Comparison of ENCODE assay signal across 8 mouse cellular contexts in genomic region chr4:129227985-129228381, GRCm38 (mm10). TPM values are rescaled to one million over a fixed set of nuclear protein-coding genes. Genes with fewer than 3 reads are reported as not detected.
A peak's percentile ranks its signal among the peaks of the same experiment; 100 is the strongest.
DNase-seq lines count a peak whose midpoint lies in the region; ATAC-seq and TF ChIP-seq lines count a peak whose summit lies in the region.
"Had no signal": no experiment of that assay in that cellular context is flagged by ENCODE, and none has a peak within 500 bp of the region (broad histone marks: within the 10 kb centered on the region; RNA-seq: fewer than 3 reads in every experiment).

No protein-coding gene starts in this region.

- no peaks in the 10 kb centered on the region for H3K9me3 ChIP-seq in lung, embryonic 16.5 days (ENCODE audit: control insufficient read depth, low read length)
- no peaks in the 10 kb centered on the region for H3K9me3 ChIP-seq in forebrain, embryonic 11.5 days (ENCODE audit: control insufficient read depth, low read length)
- no peaks in the 10 kb centered on the region for H3K9me3 ChIP-seq in limb, embryonic 10.5 days (replicated peaks)
- no peaks in the 10 kb centered on the region for H3K9me3 ChIP-seq in stomach, postnatal 0 days (ENCODE audit: control insufficient read depth, low read length)

- DNase-seq in lung, postnatal 36 days: no peak
- no peak for DNase-seq in forebrain, embryonic 11.5 days (ENCODE audit: low spot score)
- no peak for DNase-seq in limb, embryonic 10.5 days (ENCODE audit: low spot score)
- DNase-seq in stomach, postnatal 0 days (ENCODE audit: low spot score): no peak
- DNase-seq in thymus, adult 2 months: no peak
- no peak for DNase-seq in layer of hippocampus, adult 8-10 months (ENCODE audit: low spot score in 2 of 2)
- DNase-seq: lung, adult 2 months had no signal

- H3K27me3 ChIP-seq in lung, embryonic 16.5 days (ENCODE audit: control insufficient read depth, insufficient read depth, low read depth, low read length): peaks cover 2% of the 10 kb centered on the region; the same call in 1 of the 2 replicates
- no peaks in the 10 kb centered on the region; the same call in 1 of the 2 replicates for H3K27me3 ChIP-seq in forebrain, embryonic 11.5 days (ENCODE audit: control insufficient read depth, insufficient read depth, low read length)
- H3K27me3 ChIP-seq in limb, embryonic 10.5 days (ENCODE audit: low read depth, poor library complexity, severe bottlenecking): peaks cover 72% of the 10 kb centered on the region
- no peaks in the 10 kb centered on the region for H3K27me3 ChIP-seq in stomach, postnatal 0 days (ENCODE audit: control insufficient read depth, insufficient read depth, low read length)
- no peaks in the 10 kb centered on the region for H3K27me3 ChIP-seq in thymus, adult 2 months (ENCODE audit: control insufficient read depth, insufficient read depth, low read length)

- H3K27ac ChIP-seq in lung, embryonic 16.5 days (ENCODE audit: low read length): no peak overlapping the region
- H3K27ac ChIP-seq in forebrain, embryonic 11.5 days (ENCODE audit: low read depth, low read length): no peak overlapping the region
- peak overlapping the region; percentile 58 for H3K27ac ChIP-seq in limb, embryonic 10.5 days
- H3K27ac ChIP-seq in stomach, postnatal 0 days (replicated peaks): no peak overlapping the region
- H3K27ac ChIP-seq in thymus, adult 2 months (ENCODE audit: control insufficient read depth, insufficient read depth, low read length): no peak overlapping the region

- peaks cover 2% of the 10 kb centered on the region; the same call in 1 of the 2 replicates for H3K36me3 ChIP-seq in lung, embryonic 16.5 days (ENCODE audit: control insufficient read depth, insufficient read depth, low read length)
- no peaks in the 10 kb centered on the region; the same call in 1 of the 2 replicates for H3K36me3 ChIP-seq in forebrain, embryonic 11.5 days (ENCODE audit: control insufficient read depth, insufficient read depth, low read length)
- H3K36me3 ChIP-seq in limb, embryonic 10.5 days: peaks cover 9% of the 10 kb centered on the region
- H3K36me3 ChIP-seq in stomach, postnatal 0 days (ENCODE audit: control insufficient read depth, insufficient read depth, low read length): peaks cover 11% of the 10 kb centered on the region
- no peaks in the 10 kb centered on the region for H3K36me3 ChIP-seq in thymus, adult 2 months (ENCODE audit: control insufficient read depth, insufficient read depth, low read length)

- H3K4me1 ChIP-seq in lung, embryonic 16.5 days (replicated peaks; ENCODE audit: control insufficient read depth, insufficient read depth, low read length): peaks cover 40% of the 10 kb centered on the region
- peaks cover 24% of the 10 kb centered on the region; the same call in 1 of the 2 replicates for H3K4me1 ChIP-seq in forebrain, embryonic 11.5 days (replicated peaks; ENCODE audit: control insufficient read depth, insufficient read depth, low read length)
- peaks cover 58% of the 10 kb centered on the region for H3K4me1 ChIP-seq in limb, embryonic 10.5 days
- peaks cover 18% of the 10 kb centered on the region for H3K4me1 ChIP-seq in stomach, postnatal 0 days (replicated peaks; ENCODE audit: control insufficient read depth, insufficient read depth)
- no peaks in the 10 kb centered on the region for H3K4me1 ChIP-seq in thymus, adult 2 months (replicated peaks; ENCODE audit: control insufficient read depth, insufficient read depth, low read length)

- 23% methylated on average over 8 of the region's 8 CpGs for WGBS in lung, embryonic 16.5 days
- 39% methylated on average over 8 of the region's 8 CpGs for WGBS in forebrain, embryonic 11.5 days
- 36% methylated on average over 8 of the region's 8 CpGs for WGBS in limb, embryonic 10.5 days
- WGBS in stomach, postnatal 0 days: 32% methylated on average over 8 of the region's 8 CpGs
- 88% methylated on average over 8 of the region's 8 CpGs for WGBS in thymus, adult 2 months

- H3K9ac ChIP-seq in lung, embryonic 16.5 days (ENCODE audit: low read length): peak overlapping the region; percentile 22; the same call in 1 of the 2 replicates
- no peak overlapping the region for H3K9ac ChIP-seq in forebrain, embryonic 11.5 days (ENCODE audit: low read length)
- no peak overlapping the region; the same call in 1 of the 2 replicates for H3K9ac ChIP-seq in stomach, postnatal 0 days (ENCODE audit: low read length)

- TF ChIP-seq EP300 in stomach, postnatal 0 days (optimal IDR thresholded peaks at IDR 0.05): no peak

- peak overlapping the region; percentile 50; the same call in 1 of the 2 replicates for H3K4me2 ChIP-seq in lung, embryonic 16.5 days (ENCODE audit: low read depth, low read length)
- peak overlapping the region; percentile 45; the same call in 1 of the 2 replicates for H3K4me2 ChIP-seq in forebrain, embryonic 11.5 days (ENCODE audit: low read depth, low read length, severe bottlenecking)
- H3K4me2 ChIP-seq in stomach, postnatal 0 days (replicated peaks; ENCODE audit: low read depth): peak overlapping the region; percentile 27

- TF ChIP-seq POLR2A in thymus, adult 2 months (IDR thresholded peaks at IDR 0.05; ENCODE audit: control insufficient read depth, extremely low read depth, insufficient read depth, low read length, poor library complexity): no peak

- TF ChIP-seq CTCF in stomach, postnatal 0 days (IDR thresholded peaks at IDR 0.05; ENCODE audit: low read depth): no peak
- no peak for TF ChIP-seq CTCF in thymus, adult 2 months (IDR thresholded peaks at IDR 0.05; ENCODE audit: borderline replicate concordance, control insufficient read depth, extremely low read depth, insufficient read depth, low read length, poor library complexity)

- no peak for ATAC-seq in lung, embryonic 16.5 days (ENCODE audit: low read depth)
- ATAC-seq in forebrain, embryonic 11.5 days (replicated peaks; ENCODE audit: low FRiP score): no peak
- ATAC-seq in stomach, postnatal 0 days (ENCODE audit: low FRiP score, low TSS enrichment): no peak

- H3K4me3 ChIP-seq in lung, embryonic 16.5 days (ENCODE audit: low read length): no peak overlapping the region
- no peak overlapping the region for H3K4me3 ChIP-seq in forebrain, embryonic 11.5 days (ENCODE audit: low read depth, low read length)
- peak overlapping the region; percentile 39 for H3K4me3 ChIP-seq in limb, embryonic 10.5 days
- H3K4me3 ChIP-seq in stomach, postnatal 0 days (ENCODE audit: low read depth, low read length): no peak overlapping the region
- H3K4me3 ChIP-seq in thymus, adult 2 months (ENCODE audit: control insufficient read depth, insufficient read depth, low read length): no peak overlapping the region

RNA-seq across cellular contexts. Expression of gene C77080, which starts 33.2 kb away (rescaled TPM):
- 3.4 and 3.8 TPM in 2 replicates for polyA plus RNA-seq in lung, embryonic 16.5 days (2015; fragmentation: Nextera tagmentation; extraction: Ambion mirVana)
- 4.7 and 4.8 TPM in 2 replicates for polyA plus RNA-seq in forebrain, embryonic 11.5 days (2014; fragmentation: Nextera tagmentation; extraction: Ambion mirVana)
- 4.0 and 4.1 TPM in 2 replicates for polyA plus RNA-seq in limb, embryonic 10.5 days (2016; fragmentation: Nextera tagmentation; extraction: Ambion mirVana)
- polyA plus RNA-seq in stomach, postnatal 0 days (2015; fragmentation: Nextera tagmentation; extraction: Ambion mirVana): 9.6 and 10.3 TPM in 2 replicates
- polyA plus RNA-seq in thymus, adult 2 months (2012; rRNA removed): 18.7 and 19.5 TPM in 2 replicates
- 10 to 100 TPM; 10.1 to 12.6 (median 11.4) TPM for total RNA-seq in layer of hippocampus, adult 8-10 months (2022)

RNA-seq across cellular contexts. Expression of gene Yars, which starts 38.4 kb away (rescaled TPM):
- polyA plus RNA-seq in lung, embryonic 16.5 days (2015; fragmentation: Nextera tagmentation; extraction: Ambion mirVana): 58.5 and 61.2 TPM in 2 replicates
- polyA plus RNA-seq in forebrain, embryonic 11.5 days (2014; fragmentation: Nextera tagmentation; extraction: Ambion mirVana): 113 and 118 TPM in 2 replicates
- 98.9 and 103 TPM in 2 replicates for polyA plus RNA-seq in limb, embryonic 10.5 days (2016; fragmentation: Nextera tagmentation; extraction: Ambion mirVana)
- polyA plus RNA-seq in stomach, postnatal 0 days (2015; fragmentation: Nextera tagmentation; extraction: Ambion mirVana): 41.3 and 44.2 TPM in 2 replicates
- polyA plus RNA-seq in thymus, adult 2 months (2012; rRNA removed): 17.6 and 19.6 TPM in 2 replicates
- 10 to 100 TPM; 85.5 to 91.6 (median 87.1) TPM for total RNA-seq in layer of hippocampus, adult 8-10 months (2022)

RNA-seq across cellular contexts. Expression of gene S100pbp, which starts 38.5 kb away (rescaled TPM):
- polyA plus RNA-seq in lung, embryonic 16.5 days (2015; fragmentation: Nextera tagmentation; extraction: Ambion mirVana): 15.4 and 15.8 TPM in 2 replicates
- polyA plus RNA-seq in forebrain, embryonic 11.5 days (2014; fragmentation: Nextera tagmentation; extraction: Ambion mirVana): 25.4 and 30.7 TPM in 2 replicates
- polyA plus RNA-seq in limb, embryonic 10.5 days (2016; fragmentation: Nextera tagmentation; extraction: Ambion mirVana): 29.7 and 34.5 TPM in 2 replicates
- polyA plus RNA-seq in stomach, postnatal 0 days (2015; fragmentation: Nextera tagmentation; extraction: Ambion mirVana): 3.7 and 4.5 TPM in 2 replicates
- polyA plus RNA-seq in thymus, adult 2 months (2012; rRNA removed): 45.3 and 58.7 TPM in 2 replicates
- total RNA-seq in layer of hippocampus, adult 8-10 months (2022): 10 to 100 TPM; 33.2 to 41.3 (median 39.6) TPM

RNA-seq across cellular contexts. Expression of gene Sync, which starts 59.4 kb away (rescaled TPM):
- polyA plus RNA-seq in lung, embryonic 16.5 days (2015; fragmentation: Nextera tagmentation; extraction: Ambion mirVana): 0.50 and 0.75 TPM in 2 replicates
- polyA plus RNA-seq in forebrain, embryonic 11.5 days (2014; fragmentation: Nextera tagmentation; extraction: Ambion mirVana): 0.37 and 0.57 TPM in 2 replicates
- polyA plus RNA-seq in limb, embryonic 10.5 days (2016; fragmentation: Nextera tagmentation; extraction: Ambion mirVana): 0.36 and 0.39 TPM in 2 replicates
- 2.9 and 3.2 TPM in 2 replicates for polyA plus RNA-seq in stomach, postnatal 0 days (2015; fragmentation: Nextera tagmentation; extraction: Ambion mirVana)
- 0.50 and 0.88 TPM in 2 replicates for polyA plus RNA-seq in thymus, adult 2 months (2012; rRNA removed)
- total RNA-seq in layer of hippocampus, adult 8-10 months (2022): 1 to 10 TPM in 3 of 4 experiments, under 1 TPM in 1; 0.63 to 2.2 (median 1.1) TPM
